Mouse (Mus musculus) right cerebral cortex, adult 18-20 months (tissue): ENCODE measurements around the gene Tmem191c.
"Not testable (repeated sequence)": the region's sequence is repeated elsewhere in the genome, so short reads cannot be mapped to it uniquely, and the experiment has no call there.

Experiments
- DNase-seq: peaks from one replicate; pipeline ENCODE4 v3.0.0; 2022; ENCODE audit warnings: mixed read lengths

Tmem191c gene

DNA sequence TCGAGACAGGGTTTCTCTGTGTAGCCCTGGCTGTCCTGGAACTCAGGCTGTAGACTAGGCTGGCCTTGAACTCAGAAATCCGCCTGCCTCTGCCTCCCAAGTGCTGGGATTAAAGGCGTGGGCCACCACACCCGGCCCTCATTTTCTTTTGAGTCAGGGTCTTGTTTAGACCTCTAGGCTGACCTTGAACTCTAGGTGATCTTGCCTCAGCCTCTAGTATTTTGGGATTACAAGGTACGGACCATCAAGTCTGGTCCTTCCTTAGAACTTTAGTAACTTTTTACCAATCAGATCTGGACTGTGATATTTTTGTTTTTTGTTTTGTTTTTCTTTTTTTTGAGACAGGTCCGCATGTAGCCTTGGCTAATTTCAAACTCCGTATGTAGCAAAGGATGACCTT lies at the start of gene Tmem191c:
Gene Tmem191c (plus strand): TSS at position 357 of the 400 bp plus-strand sequence.
- DNase-seq: no peak

DNA sequence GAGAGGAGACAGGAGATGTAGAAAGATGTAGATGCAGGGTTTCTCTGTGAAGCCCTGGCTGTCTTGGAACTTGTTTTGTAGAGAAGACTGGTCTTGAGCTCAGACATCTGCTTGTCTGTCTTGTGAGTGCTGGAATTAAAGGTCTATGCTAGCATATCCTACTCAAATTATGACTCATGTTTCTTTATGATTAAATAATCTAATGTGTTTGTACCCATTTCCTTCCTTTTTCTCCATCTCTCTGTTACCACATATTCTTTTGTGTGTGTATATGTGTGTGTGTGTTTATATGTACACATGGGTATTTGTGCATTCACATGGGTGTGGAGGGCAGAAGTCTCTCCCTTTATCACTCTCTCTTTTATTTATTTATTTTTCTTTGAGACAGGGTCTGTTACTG lies 49.4 kb upstream of the Tmem191c start:
- DNase-seq: no peak

DNA sequence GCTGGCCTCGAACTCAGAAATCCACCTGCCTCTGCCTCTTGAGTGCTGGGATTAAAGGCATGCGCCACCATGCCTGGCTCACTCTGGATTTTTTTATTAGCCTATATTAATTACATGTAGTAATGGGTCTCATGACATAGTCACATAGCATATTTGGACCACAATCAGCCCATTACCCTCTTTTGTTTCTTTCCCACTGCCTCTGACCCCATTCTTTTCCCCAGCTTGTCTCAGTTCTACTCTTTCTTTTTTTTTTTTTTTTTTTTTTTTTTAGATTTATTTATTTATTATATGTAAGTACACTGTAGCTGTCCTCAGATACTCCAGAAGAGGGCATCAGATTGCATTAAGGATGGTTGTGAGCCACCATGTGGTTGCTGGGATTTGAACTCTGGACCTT lies 44.4 kb upstream of the Tmem191c start:
- not testable (repeated sequence) for DNase-seq

DNA sequence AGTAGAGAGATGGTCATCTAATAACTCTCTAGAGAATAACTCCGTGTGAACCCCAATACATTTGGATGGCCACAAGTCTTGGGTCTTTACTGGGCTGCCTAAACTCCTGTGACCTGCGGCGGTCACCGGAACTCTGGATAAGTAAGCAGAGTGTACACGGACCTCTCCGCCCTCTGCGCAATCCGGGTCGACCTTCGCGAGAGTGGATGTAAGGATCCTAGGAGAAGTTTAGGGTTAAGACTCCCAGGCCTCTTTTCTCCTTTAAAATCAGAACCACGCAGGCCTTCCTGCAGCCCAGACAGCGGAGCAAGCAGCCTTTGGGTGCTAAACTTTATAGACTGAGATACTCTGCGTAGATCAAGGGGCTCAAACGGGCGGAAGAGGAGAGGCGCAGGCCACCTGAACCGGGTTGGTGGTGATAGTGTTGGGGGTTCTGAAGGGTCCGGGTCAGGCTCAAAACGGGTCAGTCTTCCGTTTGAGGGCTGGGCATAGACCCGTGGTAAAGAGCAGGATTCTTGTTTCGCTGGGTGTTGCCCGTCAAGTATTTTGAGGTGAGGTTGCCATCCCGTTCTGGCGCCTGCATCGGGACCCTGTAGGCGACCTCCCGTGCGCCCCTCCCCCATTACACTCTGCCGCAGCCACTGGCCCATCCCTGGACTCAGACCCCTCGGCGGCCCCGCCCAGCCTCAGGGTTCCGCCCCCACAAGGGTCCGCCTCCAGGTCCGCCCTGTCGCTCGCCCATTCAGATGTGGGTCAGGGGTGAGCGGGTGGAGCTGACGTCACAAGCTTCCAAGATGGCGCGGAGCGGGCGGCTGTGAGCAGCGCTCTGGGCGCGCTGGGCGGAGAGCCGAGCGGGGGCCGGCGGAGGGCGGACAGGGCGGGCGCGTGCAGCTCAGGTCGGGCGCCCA lies 42.8 kb upstream of the Tmem191c start, which contains the start of gene Hic2:
Gene Hic2 (plus strand): TSS at position 779 of the 908 bp plus-strand sequence.
- DNase-seq: peak; percentile 92

DNA sequence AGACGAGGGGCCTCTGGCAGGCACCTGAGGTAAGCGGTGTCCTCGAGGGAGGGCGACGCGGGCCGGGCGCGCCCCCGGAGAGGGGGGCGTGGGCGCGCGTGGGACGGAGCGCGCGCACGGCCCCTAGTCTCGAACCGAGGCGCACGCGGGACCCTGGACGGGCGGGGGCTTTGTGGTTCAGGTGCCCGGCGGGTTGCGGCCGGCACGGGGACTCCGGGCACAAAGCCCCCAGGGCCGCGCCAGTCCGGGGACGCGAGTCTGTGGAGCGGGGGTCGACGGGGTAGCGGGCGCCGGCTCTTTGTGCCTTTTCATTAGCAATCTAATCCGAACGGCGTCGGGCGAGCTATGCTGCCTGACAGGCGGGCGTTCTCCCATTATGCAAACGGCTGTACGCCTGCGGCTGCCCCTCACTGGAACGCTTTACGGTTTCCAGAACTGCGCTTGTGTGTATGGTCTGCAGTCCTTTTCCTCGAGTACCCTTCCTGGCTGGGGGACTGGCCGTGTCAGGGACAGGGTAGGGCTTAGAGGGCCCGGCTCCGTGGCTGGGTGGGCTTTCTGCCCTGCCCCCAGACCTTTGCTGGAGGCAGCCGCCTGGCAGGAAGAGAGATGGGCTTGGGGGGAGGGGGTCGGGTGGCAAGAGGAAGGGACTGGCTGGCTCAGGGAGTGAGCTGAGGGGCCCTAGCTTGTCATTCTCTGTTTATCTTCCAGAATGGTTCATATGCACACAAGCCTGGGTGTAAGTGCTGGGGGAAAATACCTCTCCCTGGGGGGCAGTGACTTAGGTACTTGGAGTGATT lies 42.0 kb upstream of the Tmem191c start:
- DNase-seq: peak; percentile 25

DNA sequence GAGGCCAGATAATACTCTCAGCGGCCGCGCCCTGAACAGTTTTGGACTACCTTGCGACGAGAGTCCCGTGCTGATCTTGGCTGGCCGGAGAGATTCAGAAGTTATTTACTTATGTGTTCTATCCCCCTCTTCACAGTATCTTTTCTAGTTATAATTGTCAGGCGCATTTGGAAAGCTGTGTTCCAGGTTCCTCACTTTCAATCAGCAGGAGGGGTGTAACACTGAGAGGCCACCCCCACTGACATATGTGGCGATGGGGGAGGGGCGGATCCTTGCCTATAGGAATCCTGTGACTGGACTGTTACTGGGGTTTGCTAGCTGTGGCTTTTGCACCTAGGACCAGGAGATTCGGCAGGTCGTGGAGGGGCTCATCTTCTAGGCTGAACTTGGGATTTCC lies 41.4 kb upstream of the Tmem191c start:
- DNase-seq: peak; percentile 62

DNA sequence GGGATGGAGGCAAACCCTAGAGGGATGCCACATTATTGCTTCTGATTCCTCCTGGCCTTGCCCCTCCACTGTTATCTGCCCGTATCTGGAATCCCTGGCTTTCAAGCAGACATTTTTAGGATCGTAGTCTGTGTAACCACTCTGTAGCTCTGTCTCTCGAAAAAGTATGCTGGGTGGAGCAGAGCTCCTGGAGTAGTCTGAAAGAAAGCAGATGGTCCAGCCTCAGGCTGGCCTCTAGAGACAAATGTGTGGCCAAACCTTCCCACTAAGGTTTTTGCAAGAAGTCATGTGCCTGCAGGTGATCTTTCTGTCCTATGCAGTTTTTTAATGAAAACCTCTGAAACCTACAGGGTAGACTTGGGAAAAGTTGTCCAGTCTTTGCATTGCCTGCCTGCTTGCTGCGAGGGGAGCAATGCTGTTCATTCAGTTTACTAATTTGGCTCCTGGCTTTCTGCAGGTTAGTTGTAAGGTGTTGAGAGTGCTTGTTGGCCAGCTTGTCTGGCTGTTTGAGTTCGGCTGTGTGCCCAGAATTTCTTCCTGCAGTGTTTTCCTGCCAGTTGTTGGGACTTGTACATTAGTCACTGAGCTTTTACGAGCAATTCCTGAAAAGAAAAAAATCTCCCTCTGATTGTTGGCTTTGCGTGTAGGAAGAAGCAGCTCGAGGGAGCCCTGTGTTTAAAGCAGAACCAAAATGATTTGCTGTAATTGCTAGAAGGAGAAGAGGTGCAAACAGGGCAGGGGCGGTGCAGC lies 40.8 kb upstream of the Tmem191c start:
- DNase-seq: peak; percentile 67

DNA sequence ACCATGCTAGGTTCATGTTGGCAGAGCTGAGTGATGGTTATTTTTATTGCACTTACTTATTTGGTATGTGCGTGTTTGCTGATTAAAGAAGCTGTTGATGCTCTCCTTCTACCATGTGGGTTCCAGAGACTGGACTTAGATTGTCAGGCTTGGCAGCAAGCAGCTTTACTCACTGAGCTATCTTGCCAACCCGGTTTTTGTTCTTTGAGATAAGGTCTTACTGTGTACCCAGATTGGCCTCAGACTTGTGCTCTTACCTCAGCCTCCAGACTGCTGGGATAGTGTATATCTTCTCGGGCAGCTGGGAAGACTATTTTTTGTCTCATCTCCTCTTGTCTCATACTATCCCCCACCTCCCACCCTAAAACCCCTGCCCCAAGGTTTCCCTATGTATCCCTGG lies 38.2 kb upstream of the Tmem191c start:
- DNase-seq: no peak

DNA sequence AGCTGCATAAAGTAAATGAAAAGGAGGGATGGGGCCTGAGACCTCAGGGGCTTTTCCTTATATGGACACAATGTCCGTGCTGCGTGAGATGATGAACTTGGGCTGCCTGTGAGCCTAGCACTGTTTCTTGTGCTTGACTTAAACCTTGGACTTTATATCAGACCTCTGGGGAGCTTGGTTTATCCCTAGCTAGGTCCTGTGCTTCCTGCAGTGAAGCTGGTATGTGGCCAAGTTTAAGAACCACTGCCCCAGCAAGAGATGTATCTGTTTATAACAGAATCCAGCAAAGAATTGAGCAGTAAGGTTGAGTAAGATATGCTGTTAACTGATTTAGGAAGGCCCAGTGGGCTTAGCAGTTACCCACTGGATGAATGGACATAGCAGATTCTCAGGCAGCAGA lies 36.5 kb upstream of the Tmem191c start:
- DNase-seq: no peak

DNA sequence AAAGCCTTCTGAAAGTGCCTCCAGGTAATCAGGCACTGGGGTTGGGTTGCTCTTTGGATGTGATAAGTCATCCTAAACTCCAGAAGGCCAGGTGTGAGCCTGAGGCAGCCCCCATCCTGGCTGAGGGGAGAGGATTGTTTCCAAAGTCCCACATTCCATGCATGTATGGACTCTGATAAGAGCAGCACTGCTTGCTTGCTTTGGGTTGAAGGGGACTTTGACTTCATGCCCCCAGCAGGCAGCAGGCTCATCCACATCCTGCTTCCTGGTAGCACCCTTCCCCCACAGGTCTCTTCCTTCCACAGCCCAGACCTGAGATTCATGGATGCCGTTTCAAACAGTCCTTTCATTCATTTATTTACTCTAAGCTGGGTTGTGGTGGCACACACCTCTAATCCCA lies 32.1 kb upstream of the Tmem191c start:
- DNase-seq: no peak

DNA sequence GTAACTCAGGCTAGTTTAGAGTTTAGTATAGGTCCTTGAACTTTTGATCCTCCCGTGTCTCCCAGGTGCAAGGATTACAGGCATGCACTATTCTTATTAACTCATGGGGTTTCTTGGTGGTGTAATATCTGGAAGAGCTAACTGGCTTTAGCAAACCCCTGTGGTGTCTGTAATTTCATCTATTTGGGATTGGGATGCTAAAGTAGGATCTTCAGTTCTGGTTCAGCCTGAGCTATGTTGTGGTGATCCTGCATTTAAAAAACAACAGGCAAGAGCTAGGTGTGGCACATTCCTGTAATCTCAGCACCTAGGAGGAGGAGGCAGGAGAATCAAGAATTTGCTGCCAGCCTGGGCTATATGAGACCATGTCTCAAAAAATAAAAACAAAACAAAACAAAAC lies 30.9 kb upstream of the Tmem191c start:
- DNase-seq: no peak

DNA sequence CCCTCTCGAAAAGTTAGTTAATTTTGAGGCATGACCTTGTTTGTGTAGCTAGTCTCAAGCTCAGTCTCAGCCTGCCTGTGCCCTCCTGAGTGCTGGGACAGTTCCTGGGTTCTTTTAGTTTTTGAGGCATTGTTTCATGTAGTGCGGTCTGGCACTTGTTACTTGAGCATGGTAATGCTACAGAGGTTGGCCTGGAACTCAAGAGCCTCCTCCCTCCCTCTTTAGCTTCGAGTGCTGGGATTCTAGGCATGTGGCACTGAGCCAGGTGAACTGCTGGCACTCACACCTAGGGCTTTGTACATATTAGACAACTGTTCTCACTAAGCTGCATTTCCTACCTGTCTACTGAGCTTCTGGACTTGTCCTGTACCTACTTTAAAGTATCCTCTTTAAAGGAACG lies 28.1 kb upstream of the Tmem191c start:
- no peak for DNase-seq

DNA sequence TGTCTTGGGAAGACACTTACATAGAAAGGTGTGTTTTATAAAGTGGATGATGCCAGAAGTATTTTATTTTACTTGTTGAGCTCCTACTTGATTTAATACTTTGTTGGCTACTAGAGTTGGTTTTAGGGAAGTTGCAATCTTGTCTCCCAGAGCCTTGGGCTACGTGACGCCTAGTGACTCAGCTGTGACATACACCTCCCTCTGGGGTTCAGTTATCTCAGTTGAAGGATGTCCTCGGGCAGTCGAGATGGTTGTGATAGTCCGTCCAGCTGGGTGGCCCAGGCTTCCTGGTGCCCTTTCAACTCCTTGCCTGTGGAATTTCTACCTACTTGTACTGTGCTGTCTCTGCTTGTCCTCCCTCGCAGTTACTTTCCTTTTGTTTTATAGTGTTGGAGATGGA lies 26.7 kb upstream of the Tmem191c start:
- DNase-seq: no peak

DNA sequence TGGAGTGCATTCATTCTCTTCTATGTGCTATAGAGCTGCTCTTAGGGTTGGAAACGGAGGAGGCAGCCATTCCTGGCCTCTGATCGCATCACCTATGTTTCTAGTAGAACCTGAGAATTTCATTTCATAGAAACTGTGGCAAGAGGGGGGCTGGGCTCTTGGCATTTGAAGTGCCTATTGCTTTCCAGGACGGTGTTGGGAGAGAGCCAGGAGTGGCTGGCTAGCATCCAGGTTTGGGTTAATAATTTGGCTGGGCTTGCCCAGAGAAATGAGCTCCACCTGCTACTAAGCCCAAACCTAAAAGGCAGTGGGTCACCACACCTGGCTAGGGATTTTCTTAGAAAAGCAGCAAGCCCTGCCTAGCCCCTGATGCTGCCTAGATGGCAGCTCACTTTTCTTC lies 24.3 kb upstream of the Tmem191c start:
- no peak for DNase-seq

DNA sequence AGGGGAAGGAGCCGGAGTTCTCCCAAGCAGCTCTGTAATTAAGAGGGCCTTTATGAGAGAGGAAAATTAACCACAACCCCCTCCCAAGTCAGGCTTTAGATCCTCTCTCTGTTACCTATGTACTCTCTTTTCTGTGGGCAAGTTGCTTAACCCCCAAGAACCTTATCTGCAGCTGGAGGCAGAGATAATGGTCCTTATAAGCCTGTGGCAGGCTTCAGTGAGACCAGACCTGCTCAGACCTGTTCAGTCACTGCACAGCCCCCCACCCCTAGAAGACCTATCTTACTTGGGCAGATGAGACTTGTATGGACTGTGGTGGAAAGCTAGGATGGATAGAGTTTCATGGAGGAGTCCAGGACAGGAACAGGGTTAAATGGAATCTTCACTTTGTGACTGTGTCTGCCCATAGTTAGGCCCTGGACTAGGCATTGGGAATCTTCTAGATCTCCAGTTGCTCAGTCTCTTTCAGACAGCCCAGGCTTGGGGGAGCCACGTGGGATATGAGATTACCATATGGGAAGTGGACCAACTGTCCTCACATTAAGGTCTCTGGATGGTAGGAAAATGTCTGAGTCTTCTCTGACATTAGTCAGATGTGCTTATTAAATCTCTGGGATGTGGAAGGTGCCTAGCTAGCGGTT lies 23.7 kb upstream of the Tmem191c start:
- no peak for DNase-seq

DNA sequence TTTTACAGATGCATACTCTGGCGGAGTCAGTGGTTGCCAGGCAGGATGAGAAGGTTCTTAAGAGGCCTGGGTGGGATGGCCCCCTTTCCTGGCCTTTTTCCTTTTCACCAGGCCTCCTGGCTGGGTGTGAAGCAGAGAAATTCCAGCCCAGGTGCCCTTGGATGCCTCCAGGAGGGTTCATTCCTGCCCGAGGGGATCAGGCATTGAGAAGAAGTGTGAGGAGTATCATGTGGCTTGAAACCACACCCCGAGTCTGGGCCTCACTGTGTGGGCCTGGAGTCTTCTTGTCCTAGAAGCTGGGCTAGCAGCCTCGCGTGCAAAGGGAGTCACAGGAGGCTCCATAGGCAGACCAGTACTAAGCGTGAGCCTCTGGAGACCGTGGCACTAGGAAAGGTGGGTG lies 23.0 kb upstream of the Tmem191c start:
- DNase-seq: no peak

DNA sequence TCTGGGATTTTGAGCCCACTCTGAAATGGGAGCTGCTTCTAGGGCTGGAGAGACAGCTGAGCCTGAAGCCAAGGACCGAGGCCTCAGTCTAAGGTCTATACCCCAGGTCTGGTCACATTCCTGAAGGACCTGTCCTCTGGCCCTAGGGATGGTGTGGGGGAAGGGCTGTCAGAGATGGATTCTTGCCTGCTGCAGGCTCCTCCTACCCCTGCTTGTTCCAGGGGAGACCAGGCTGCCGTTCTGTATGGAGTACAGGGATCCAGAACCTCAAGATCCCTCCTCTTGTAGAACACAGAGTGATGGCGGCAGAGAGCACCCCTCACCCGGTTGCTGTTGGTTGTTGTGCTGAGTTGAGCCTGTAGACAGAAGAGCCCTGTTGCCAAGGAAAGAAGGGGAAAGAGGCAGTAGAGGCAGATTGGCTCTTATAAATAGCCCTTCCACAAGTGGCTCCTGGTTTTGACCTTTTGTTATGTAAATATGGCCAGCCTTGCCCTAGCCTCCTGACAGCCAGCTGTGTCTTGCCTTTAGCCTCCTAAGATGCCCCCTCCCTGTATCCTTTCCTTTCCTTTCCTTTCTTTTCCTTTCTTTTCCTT lies 21.8 kb upstream of the Tmem191c start:
- no peak for DNase-seq

DNA sequence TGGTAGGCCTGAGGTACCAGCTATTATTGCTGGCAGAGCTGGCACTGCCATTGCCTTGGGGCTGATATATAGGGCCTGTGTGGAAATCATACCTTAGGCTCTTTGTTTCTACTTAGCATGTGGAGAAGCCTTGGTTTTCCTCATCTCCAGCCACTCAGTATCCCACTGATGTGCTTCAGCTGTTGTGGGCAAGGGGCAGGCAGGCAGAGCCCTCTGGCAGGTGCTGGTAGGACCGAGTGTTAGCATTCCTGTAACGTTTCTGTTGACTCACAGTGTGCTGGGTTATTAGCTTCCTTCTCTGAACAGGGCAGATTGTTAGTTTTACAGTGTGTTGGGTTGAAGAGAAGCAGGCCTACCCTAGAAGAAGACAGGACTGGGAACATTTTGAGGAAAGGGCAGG lies 20.6 kb upstream of the Tmem191c start:
- no peak for DNase-seq

DNA sequence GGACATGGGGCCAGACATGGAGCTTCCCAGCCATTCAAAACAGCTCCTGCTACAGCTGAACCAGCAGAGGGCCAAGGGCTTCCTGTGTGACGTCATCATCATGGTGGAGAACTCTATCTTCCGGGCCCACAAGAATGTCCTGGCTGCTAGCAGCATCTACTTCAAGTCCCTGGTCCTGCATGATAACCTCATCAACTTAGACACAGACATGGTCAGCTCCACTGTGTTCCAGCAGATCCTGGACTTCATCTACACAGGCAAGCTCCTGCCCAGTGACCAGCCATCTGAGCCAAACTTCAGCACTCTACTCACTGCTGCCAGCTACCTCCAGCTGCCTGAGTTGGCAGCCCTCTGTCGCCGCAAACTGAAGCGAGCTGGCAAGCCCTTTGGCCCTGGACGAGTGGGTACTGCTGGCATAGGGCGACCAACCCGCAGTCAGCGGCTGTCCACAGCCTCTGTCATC lies 18.5 kb upstream of the Tmem191c start:
- DNase-seq: no peak

DNA sequence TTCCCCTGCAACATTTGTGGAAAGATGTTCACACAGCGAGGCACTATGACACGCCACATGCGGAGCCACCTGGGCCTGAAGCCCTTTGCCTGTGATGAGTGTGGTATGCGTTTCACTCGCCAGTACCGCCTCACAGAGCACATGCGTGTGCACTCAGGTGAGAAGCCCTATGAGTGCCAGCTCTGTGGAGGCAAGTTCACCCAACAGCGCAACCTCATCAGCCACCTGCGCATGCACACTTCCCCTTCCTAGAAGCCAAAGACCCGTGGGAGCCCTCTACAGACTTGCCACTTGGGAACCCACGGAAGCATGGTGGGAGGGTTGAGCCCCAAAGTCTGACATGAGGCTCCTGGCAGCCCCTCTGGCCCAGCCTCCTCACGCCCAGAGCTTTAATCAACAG lies 17.0 kb upstream of the Tmem191c start:
- no peak for DNase-seq

DNA sequence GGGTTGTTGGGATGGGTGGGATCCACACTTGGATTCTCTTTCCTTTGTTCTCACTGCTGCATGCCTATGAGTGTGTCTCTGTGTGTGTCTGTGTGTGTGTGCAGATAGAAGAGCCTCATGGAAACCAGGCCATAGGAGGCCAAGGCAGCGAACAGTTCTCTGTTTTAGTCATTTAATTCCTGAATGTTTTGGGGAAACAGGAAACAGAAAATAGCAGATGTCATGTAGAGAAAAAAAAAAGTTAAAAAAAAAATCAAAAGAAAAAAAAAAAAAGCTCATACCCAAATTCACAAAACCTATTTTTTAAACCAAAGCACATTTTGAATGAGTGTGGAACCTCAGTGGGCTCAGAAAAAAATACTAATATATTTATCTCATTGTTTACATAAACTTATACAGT lies 14.5 kb upstream of the Tmem191c start:
- no peak for DNase-seq

DNA sequence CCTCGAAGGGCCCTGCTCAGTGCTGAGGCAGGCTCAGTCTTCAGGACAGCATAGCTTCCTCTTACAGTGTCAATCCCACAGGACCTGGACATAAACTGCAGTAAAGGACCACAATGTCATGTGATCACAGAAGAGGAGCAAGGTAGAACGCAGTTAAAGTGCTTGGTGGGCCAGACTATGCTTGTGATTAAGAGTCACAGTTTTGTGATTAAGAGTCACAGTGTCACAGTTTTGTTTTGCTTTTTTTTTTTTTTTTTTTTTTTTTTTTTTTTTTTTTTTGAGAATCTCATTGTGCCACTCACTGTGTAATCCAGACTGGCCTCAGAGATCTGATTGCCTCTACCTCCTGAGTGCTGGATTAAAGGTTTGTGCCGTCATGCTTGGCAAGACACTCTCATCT lies 9.8 kb upstream of the Tmem191c start:
- DNase-seq: no peak
